Mouse (Mus musculus): Measurements from ENCODE around the gene Hes2. TPM values are rescaled to one million over a fixed set of nuclear protein-coding genes. Genes with fewer than 3 reads are reported as not detected.

The Hes2 gene
- total RNA-seq, 2 experiments from 2014 or later: not detected

- ATAC-seq (replicated peaks; ENCODE audit: poor library complexity, severe bottlenecking): peak; percentile 64
Observed at GRCm38 (mm10) chr4:152130771-152131653, 27.7 kb upstream of the Hes2 start.

- ATAC-seq (replicated peaks; ENCODE audit: poor library complexity, severe bottlenecking): peak; percentile 5; the same call in 1 of the 2 replicates
Observed at GRCm38 (mm10) chr4:152131809-152132771, 26.6 kb upstream of the Hes2 start.

GRCm38 (mm10) chr4:152132772-152133169 lies 25.9 kb upstream of the Hes2 start:
- ATAC-seq (replicated peaks; ENCODE audit: poor library complexity, severe bottlenecking): no peak

- no peak for ATAC-seq (replicated peaks; ENCODE audit: poor library complexity, severe bottlenecking)
Observed at GRCm38 (mm10) chr4:152133213-152133612, 25.5 kb upstream of the Hes2 start.

- peak; percentile 38; the same call in 1 of the 2 replicates for ATAC-seq (replicated peaks; ENCODE audit: poor library complexity, severe bottlenecking)
Observed at GRCm38 (mm10) chr4:152134507-152134906, 24.2 kb upstream of the Hes2 start.

- ATAC-seq (replicated peaks; ENCODE audit: poor library complexity, severe bottlenecking): no peak
Observed at GRCm38 (mm10) chr4:152135363-152135762, 23.3 kb upstream of the Hes2 start.

- ATAC-seq (replicated peaks; ENCODE audit: poor library complexity, severe bottlenecking): no peak
Observed at GRCm38 (mm10) chr4:152136112-152136875, 22.4 kb upstream of the Hes2 start.

- ATAC-seq (replicated peaks; ENCODE audit: poor library complexity, severe bottlenecking): no peak
Observed at GRCm38 (mm10) chr4:152136876-152137250, 21.8 kb upstream of the Hes2 start.

GRCm38 (mm10) chr4:152138497-152139260 lies 20.0 kb upstream of the Hes2 start:
- peak; percentile 85 for ATAC-seq (replicated peaks; ENCODE audit: poor library complexity, severe bottlenecking)

GRCm38 (mm10) chr4:152140441-152140840 lies 18.2 kb upstream of the Hes2 start:
- peak; percentile 53 for ATAC-seq (replicated peaks; ENCODE audit: poor library complexity, severe bottlenecking)

GRCm38 (mm10) chr4:152141521-152142135 lies 17.0 kb upstream of the Hes2 start:
- no peak for ATAC-seq (replicated peaks; ENCODE audit: poor library complexity, severe bottlenecking)

GRCm38 (mm10) chr4:152143632-152144031 lies 15.0 kb upstream of the Hes2 start:
- ATAC-seq (replicated peaks; ENCODE audit: poor library complexity, severe bottlenecking): no peak

GRCm38 (mm10) chr4:152145473-152145872 lies 13.2 kb upstream of the Hes2 start:
- ATAC-seq (replicated peaks; ENCODE audit: poor library complexity, severe bottlenecking): no peak

- no peak for ATAC-seq (replicated peaks; ENCODE audit: poor library complexity, severe bottlenecking)
Observed at GRCm38 (mm10) chr4:152146033-152146827, 12.4 kb upstream of the Hes2 start.

- ATAC-seq (replicated peaks; ENCODE audit: poor library complexity, severe bottlenecking): no peak
Observed at GRCm38 (mm10) chr4:152150546-152150945, 8.1 kb upstream of the Hes2 start.

- ATAC-seq (replicated peaks; ENCODE audit: poor library complexity, severe bottlenecking): no peak
Observed at GRCm38 (mm10) chr4:152151451-152151965, 7.2 kb upstream of the Hes2 start.

GRCm38 (mm10) chr4:152151966-152152544 lies 6.6 kb upstream of the Hes2 start, which contains the start of gene Espn:
Gene Espn (minus strand): TSS chr4:152152371.
- peak; percentile 62 for ATAC-seq (replicated peaks; ENCODE audit: poor library complexity, severe bottlenecking)

GRCm38 (mm10) chr4:152153771-152154177 lies 4.9 kb upstream of the Hes2 start:
- ATAC-seq (replicated peaks; ENCODE audit: poor library complexity, severe bottlenecking): peak; percentile 68
